Mouse (Mus musculus) kidney, embryonic 15.5 days (tissue): ENCODE measurements around the gene Creb3. TPM values are rescaled to one million over a fixed set of nuclear protein-coding genes. Genes with fewer than 3 reads are reported as not detected.
"Not testable (repeated sequence)": the region's sequence is repeated elsewhere in the genome, so short reads cannot be mapped to it uniquely, and the experiment has no call there.

Source experiments
- ATAC-seq: fragments of 200-750 bp; cut with Nextera tagmentation; replicated peaks from 2 replicates; pipeline ENCODE4 v1.8.0; 2017; ENCODE audit warnings: moderate TSS enrichment; ENCODE audit not compliant: low FRiP score
- H3K27ac ChIP-seq: fragments of 300-500 bp; sonication (generic); 2 replicates; pipeline ENCODE4 v1.5.1; 2015; ENCODE audit warnings: mild to moderate bottlenecking, inconsistent platforms
- H3K27me3 ChIP-seq: fragments of 300-500 bp; sonication (generic); 2 replicates; pipeline ENCODE4 v1.6.1; 2015; ENCODE audit warnings: inconsistent platforms
- H3K36me3 ChIP-seq: fragments of 300-500 bp; sonication (generic); 2 replicates; pipeline ENCODE4 v1.6.1; 2015; ENCODE audit warnings: inconsistent platforms
- H3K4me1 ChIP-seq: fragments of 300-500 bp; sonication (generic); 2 replicates; pipeline ENCODE4 v1.6.1; 2015; ENCODE audit warnings: inconsistent platforms
- H3K4me2 ChIP-seq: fragments of 300-500 bp; sonication (generic); 2 replicates; pipeline ENCODE4 v1.6.1; 2015; ENCODE audit warnings: moderate library complexity, mild to moderate bottlenecking, inconsistent platforms
- H3K4me3 ChIP-seq: fragments of 300-500 bp; sonication (generic); replicated peaks from 2 replicates; pipeline ENCODE4 v1.5.1; 2015; ENCODE audit warnings: mild to moderate bottlenecking, inconsistent platforms
- H3K9ac ChIP-seq: fragments of 300-500 bp; sonication (generic); 2 replicates; pipeline ENCODE4 v1.6.1; 2015; ENCODE audit warnings: mild to moderate bottlenecking, inconsistent platforms
- H3K9me3 ChIP-seq: fragments of 300-500 bp; sonication (generic); replicated peaks from 2 replicates; pipeline ENCODE4 v1.6.1; 2016; ENCODE audit warnings: inconsistent platforms
- WGBS: fragments of 180-500 bp; shearing (Covaris S2); methylation state at CpG from one replicate; pipeline ENCODE4 v1.1.7; 2015; ENCODE audit warnings: mixed read lengths; 5-methylcytosine and 5-hydroxymethylcytosine counted together
- polyA plus RNA-seq: library from polyadenylated mRNA; unstranded; fragments of >200 nt; fragmentation: Nextera tagmentation; extraction: Ambion mirVana; gene quantifications from 2 replicates; pipeline ENCODE4 v1.2.1, GENCODE M21; 2015

Creb3 gene
- polyA plus RNA-seq, 1 experiment from 2014 or later = 66.4 TPM

GRCm38 (mm10) chr4:43533270-43533669 lies 28.9 kb upstream of the Creb3 start:
- WGBS = 77% methylated on average over 9 of the region's 9 CpGs
- no peak overlapping the region for H3K27ac ChIP-seq
- H3K4me2 ChIP-seq = no peak overlapping the region
- no peaks in the 10 kb centered on the region for H3K9me3 ChIP-seq
- no peak for ATAC-seq
- no peak overlapping the region for H3K9ac ChIP-seq
- peaks cover 75% of the 10 kb centered on the region for H3K36me3 ChIP-seq
- H3K4me1 ChIP-seq = 0 out of 2 replicates have a peak, but pooled peaks cover 5% of the 10 kb centered on the region
- H3K4me3 ChIP-seq = no peak overlapping the region
- H3K27me3 ChIP-seq = no peaks in the 10 kb centered on the region

- 92% methylated on average over 8 of the region's 8 CpGs for WGBS
- ATAC-seq = no peak
- H3K4me3 ChIP-seq = no peak overlapping the region
These were observed 26.5 kb upstream of the Creb3 start for GRCm38 (mm10) chr4:43535628-43536027.

GRCm38 (mm10) chr4:43536031-43536430 lies 26.1 kb upstream of the Creb3 start:
- ATAC-seq = no peak
- H3K9me3 ChIP-seq = no peaks in the 10 kb centered on the region
- H3K4me2 ChIP-seq = no peak overlapping the region
- H3K4me3 ChIP-seq = no peak overlapping the region
- H3K36me3 ChIP-seq = peaks cover 100% of the 10 kb centered on the region
- no peak overlapping the region for H3K27ac ChIP-seq
- 92% methylated on average over 9 of the region's 9 CpGs for WGBS
- no peaks in the 10 kb centered on the region for H3K4me1 ChIP-seq
- H3K27me3 ChIP-seq = no peaks in the 10 kb centered on the region
- no peak overlapping the region for H3K9ac ChIP-seq

More at GRCm38 (mm10) chr4:43535628-43536027, 26.5 kb upstream of the Creb3 start:
- Histone ChIP-seq H3K4me1 (no peaks in the 10 kb centered on the region), H3K9me3 (no peaks in the 10 kb centered on the region), H3K4me2 (no peak overlapping the region), H3K27me3 (no peaks in the 10 kb centered on the region), H3K27ac (no peak overlapping the region), H3K9ac (no peak overlapping the region), H3K36me3 (peaks cover 98% of the 10 kb centered on the region)

GRCm38 (mm10) chr4:43542044-43542443 lies 20.1 kb upstream of the Creb3 start:
- peaks cover 100% of the 10 kb centered on the region for H3K36me3 ChIP-seq
- H3K4me1 ChIP-seq = no peaks in the 10 kb centered on the region
- H3K27ac ChIP-seq = 0 out of 2 replicates have a peak overlapping the region, but pooled peaks have one; percentile 18
- no peak overlapping the region for H3K4me3 ChIP-seq
- H3K4me2 ChIP-seq = no peak overlapping the region
- H3K9ac ChIP-seq = no peak overlapping the region
- peak; percentile 75 for ATAC-seq
- no peaks in the 10 kb centered on the region for H3K27me3 ChIP-seq
- no peaks in the 10 kb centered on the region for H3K9me3 ChIP-seq
- WGBS = 23% methylated on average over 3 of the region's 3 CpGs

GRCm38 (mm10) chr4:43546375-43547047 lies 15.6 kb upstream of the Creb3 start:
- peaks cover 100% of the 10 kb centered on the region for H3K36me3 ChIP-seq
- H3K27ac ChIP-seq = no peak overlapping the region
- H3K27me3 ChIP-seq = no peaks in the 10 kb centered on the region
- ATAC-seq = no peak
- H3K9me3 ChIP-seq = no peaks in the 10 kb centered on the region
- H3K4me1 ChIP-seq = no peaks in the 10 kb centered on the region
- H3K4me3 ChIP-seq = no peak overlapping the region
- no peak overlapping the region for H3K4me2 ChIP-seq
- no peak overlapping the region for H3K9ac ChIP-seq
- WGBS = 94% methylated on average over 12 of the region's 12 CpGs

- Histone ChIP-seq H3K36me3 (peaks cover 100% of the 10 kb centered on the region), H3K27ac (no peak overlapping the region), H3K4me1 (no peaks in the 10 kb centered on the region), H3K4me3 (no peak overlapping the region), H3K9me3 (no peaks in the 10 kb centered on the region), H3K27me3 (no peaks in the 10 kb centered on the region), H3K4me2 (no peak overlapping the region), H3K9ac (no peak overlapping the region)
- no peak for ATAC-seq
- 97% methylated on average over 8 of the region's 8 CpGs for WGBS
These were observed 15.0 kb upstream of the Creb3 start for GRCm38 (mm10) chr4:43547160-43547559.

GRCm38 (mm10) chr4:43549055-43549454 lies 13.1 kb upstream of the Creb3 start:
- WGBS = 93% methylated on average over 12 of the region's 12 CpGs

GRCm38 (mm10) chr4:43551854-43552253 lies 10.3 kb upstream of the Creb3 start:
- not testable (repeated sequence) for H3K9ac ChIP-seq, H3K27me3 ChIP-seq, H3K27ac ChIP-seq, H3K4me3 ChIP-seq, H3K9me3 ChIP-seq, H3K4me2 ChIP-seq, ATAC-seq, H3K4me1 ChIP-seq
- 86% methylated on average over 6 of the region's 6 CpGs for WGBS
- H3K36me3 ChIP-seq = peaks cover 100% of the 10 kb centered on the region

More at GRCm38 (mm10) chr4:43549055-43549454, 13.1 kb upstream of the Creb3 start:
- Histone ChIP-seq H3K4me2 (no peak overlapping the region), H3K27ac (no peak overlapping the region), H3K4me3 (no peak overlapping the region), H3K27me3 (no peaks in the 10 kb centered on the region), H3K36me3 (peaks cover 100% of the 10 kb centered on the region), H3K9me3 (no peaks in the 10 kb centered on the region), H3K9ac (no peak overlapping the region), H3K4me1 (no peaks in the 10 kb centered on the region)
- ATAC-seq = no peak

- H3K4me1 ChIP-seq = peaks cover 5% of the 10 kb centered on the region
- H3K27me3 ChIP-seq = no peaks in the 10 kb centered on the region
- H3K9ac ChIP-seq = no peak overlapping the region
- no peak overlapping the region for H3K4me3 ChIP-seq
- H3K27ac ChIP-seq = no peak overlapping the region
- H3K9me3 ChIP-seq = no peaks in the 10 kb centered on the region
- ATAC-seq = no peak
- no peak overlapping the region for H3K4me2 ChIP-seq
- WGBS = 58% methylated on average over 5 of the region's 5 CpGs
- H3K36me3 ChIP-seq = peaks cover 100% of the 10 kb centered on the region
These were observed 9.7 kb upstream of the Creb3 start for GRCm38 (mm10) chr4:43552437-43552836.

GRCm38 (mm10) chr4:43553891-43554290 lies 8.2 kb upstream of the Creb3 start:
- no peak overlapping the region for H3K9ac ChIP-seq

GRCm38 (mm10) chr4:43555926-43556325 lies 6.2 kb upstream of the Creb3 start:
- no peak overlapping the region for H3K27ac ChIP-seq
- H3K9me3 ChIP-seq = no peaks in the 10 kb centered on the region
- H3K4me3 ChIP-seq = no peak overlapping the region
- no peak for ATAC-seq
- H3K36me3 ChIP-seq = peaks cover 66% of the 10 kb centered on the region
- WGBS = 92% methylated on average over 7 of the region's 7 CpGs
- H3K4me1 ChIP-seq = peaks cover 39% of the 10 kb centered on the region
- no peaks in the 10 kb centered on the region for H3K27me3 ChIP-seq
- H3K9ac ChIP-seq = no peak overlapping the region
- H3K4me2 ChIP-seq = no peak overlapping the region

More at GRCm38 (mm10) chr4:43553891-43554290, 8.2 kb upstream of the Creb3 start:
- no peak for ATAC-seq
- Histone ChIP-seq H3K4me2 (no peak overlapping the region), H3K36me3 (peaks cover 86% of the 10 kb centered on the region), H3K27me3 (no peaks in the 10 kb centered on the region), H3K4me3 (no peak overlapping the region), H3K4me1 (peaks cover 19% of the 10 kb centered on the region), H3K27ac (no peak overlapping the region), H3K9me3 (no peaks in the 10 kb centered on the region)

- no peaks in the 10 kb centered on the region for H3K9me3 ChIP-seq
- no peaks in the 10 kb centered on the region for H3K27me3 ChIP-seq
- H3K4me3 ChIP-seq = peak overlapping the region; percentile 90
- peak overlapping the region; percentile 100 for H3K27ac ChIP-seq
- no peak for ATAC-seq
- WGBS = 33% methylated on average over 5 of the region's 5 CpGs
- H3K4me2 ChIP-seq = peak overlapping the region; percentile 85
- peaks cover 47% of the 10 kb centered on the region for H3K4me1 ChIP-seq
- H3K36me3 ChIP-seq = peaks cover 44% of the 10 kb centered on the region
- H3K9ac ChIP-seq = peak overlapping the region; percentile 96
These were observed 4.0 kb upstream of the Creb3 start for GRCm38 (mm10) chr4:43558028-43558630.
